Mouse (Mus musculus) lung, postnatal 10 days (tissue): ENCODE measurements around the gene Rab42.
"Not testable (repeated sequence)": the region's sequence is repeated elsewhere in the genome, so short reads cannot be mapped to it uniquely, and the experiment has no call there.

Source experiments
- DNase-seq: peaks from one replicate; pipeline ENCODE4 v3.0.0; 2021

The Rab42 gene

GRCm38 (mm10) chr4:132311209-132311608 is 8.0 kb upstream of the Rab42 start:
- no peak for DNase-seq

GRCm38 (mm10) chr4:132309849-132310472 is 6.8 kb upstream of the Rab42 start:
- peak; percentile 60 for DNase-seq

GRCm38 (mm10) chr4:132309140-132309848 is 6.1 kb upstream of the Rab42 start:
- DNase-seq: no peak

GRCm38 (mm10) chr4:132308437-132309139 is 5.4 kb upstream of the Rab42 start:
- DNase-seq: peak; percentile 94

- no peak for DNase-seq
Measured at GRCm38 (mm10) chr4:132306004-132306403, 2.8 kb upstream of the Rab42 start.

GRCm38 (mm10) chr4:132305276-132305675 is 2.1 kb upstream of the Rab42 start:
- no peak for DNase-seq

GRCm38 (mm10) chr4:132303484-132303883 is 299 bp upstream of the Rab42 start:
- not testable (repeated sequence) for DNase-seq

- no peak for DNase-seq
Measured at GRCm38 (mm10) chr4:132301965-132302938, 933 bp downstream of the Rab42 start.

GRCm38 (mm10) chr4:132301486-132301885 is 1.7 kb downstream of the Rab42 start:
- DNase-seq: no peak

GRCm38 (mm10) chr4:132299849-132300248 is 3.3 kb downstream of the Rab42 start:
- no peak for DNase-seq

GRCm38 (mm10) chr4:132295696-132296390 is 7.3 kb downstream of the Rab42 start:
- DNase-seq: no peak

GRCm38 (mm10) chr4:132293682-132294240 is 9.4 kb downstream of the Rab42 start:
- no peak for DNase-seq

GRCm38 (mm10) chr4:132292988-132293387 is 10.2 kb downstream of the Rab42 start:
- peak; percentile 78 for DNase-seq

- DNase-seq: no peak
Measured at GRCm38 (mm10) chr4:132291624-132292335, 11.4 kb downstream of the Rab42 start.

GRCm38 (mm10) chr4:132291056-132291455 is 12.1 kb downstream of the Rab42 start:
- DNase-seq: no peak

GRCm38 (mm10) chr4:132288840-132289239 is 14.3 kb downstream of the Rab42 start:
- not testable (repeated sequence) for DNase-seq

GRCm38 (mm10) chr4:132275949-132276348 is 27.2 kb downstream of the Rab42 start:
- DNase-seq: no peak

- DNase-seq: peak; percentile 95
Measured at GRCm38 (mm10) chr4:132274156-132274862, 28.9 kb downstream of the Rab42 start, which contains the start of gene Taf12. TSS of gene Taf12 (plus strand) at chr4:132274375.

- peak; percentile 25 for DNase-seq
Measured at GRCm38 (mm10) chr4:132273166-132273565, 30.0 kb downstream of the Rab42 start.
